Mouse (Mus musculus): ENCODE results near the gene Flot1.

DNA sequence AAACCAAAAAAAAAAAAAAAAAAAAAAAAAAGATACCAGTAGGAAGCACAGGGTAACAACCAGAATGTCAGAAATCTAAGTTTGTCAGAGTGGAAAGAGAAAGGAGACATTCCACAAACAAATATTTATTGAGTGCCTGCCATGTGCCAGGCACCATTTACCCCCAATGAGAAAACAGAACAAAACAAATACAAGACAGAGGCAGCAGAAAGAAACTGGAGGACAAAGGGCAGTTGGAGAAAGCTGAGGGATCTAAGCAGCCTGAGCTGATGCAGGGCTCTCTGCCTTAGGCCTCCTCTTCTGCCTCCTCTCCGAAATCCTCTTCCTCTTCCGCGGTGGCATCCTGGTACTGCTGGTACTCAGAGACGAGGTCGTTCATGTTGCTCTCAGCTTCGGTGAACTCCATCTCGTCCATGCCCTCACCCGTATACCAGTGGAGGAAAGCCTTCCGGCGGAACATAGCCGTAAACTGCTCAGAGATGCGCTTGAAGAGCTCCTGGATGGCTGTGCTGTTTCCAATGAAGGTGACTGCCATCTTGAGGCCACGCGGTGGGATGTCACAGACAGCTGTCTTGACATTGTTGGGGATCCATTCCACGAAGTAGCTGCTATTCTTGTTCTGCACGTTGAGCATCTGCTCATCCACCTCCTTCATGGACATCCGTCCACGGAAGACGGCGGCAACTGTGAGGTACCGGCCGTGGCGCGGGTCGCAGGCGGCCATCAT is 11.8 kb downstream of the Flot1 start:
- TF ChIP-seq CTCF (conservative IDR thresholded peaks at IDR 0.05; ENCODE audit: low read length) (no peak), POU5F1 (IDR thresholded peaks at IDR 0.05; ENCODE audit: borderline replicate concordance, low read length) (no peak), NANOG (IDR thresholded peaks at IDR 0.05; ENCODE audit: borderline replicate concordance, low read length) (no peak)

Measured in E14TG2a.4 (cell line).